Mouse (Mus musculus): ENCODE data around the gene Rfpl4b.
"Not testable (repeated sequence)": the region's sequence is repeated elsewhere in the genome, so short reads cannot be mapped to it uniquely, and the experiment has no call there.

Gene Rfpl4b

GRCm38 (mm10) chr10:38821679-38822078, at the start of gene Rfpl4b:
Gene Rfpl4b (minus strand): TSS chr10:38821779.
- DNase-seq (ENCODE audit: low spot score in 2 of 2), result no peak

DNA sequence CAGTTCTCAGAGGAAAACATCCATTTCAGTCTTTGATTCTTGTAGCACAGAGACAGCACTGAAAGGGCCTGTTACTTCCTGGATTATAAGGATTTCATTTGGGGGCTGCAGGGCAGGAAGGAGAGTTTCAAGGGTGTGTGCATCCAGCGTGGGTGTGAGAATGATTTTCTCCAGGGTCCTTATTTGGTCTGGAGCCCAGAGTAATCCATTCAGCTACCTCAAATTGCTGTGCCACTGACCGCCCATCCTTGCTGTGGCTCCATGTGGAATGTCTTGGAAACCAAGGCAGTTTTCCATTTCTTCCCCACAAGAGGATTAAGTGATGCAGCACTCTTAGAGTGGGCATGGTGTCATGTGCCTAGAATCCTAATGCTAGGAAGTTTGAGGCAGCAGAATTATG, 33.6 kb upstream of the Rfpl4b start:
- no peak for DNase-seq (ENCODE audit: low spot score in 2 of 2)

DNA sequence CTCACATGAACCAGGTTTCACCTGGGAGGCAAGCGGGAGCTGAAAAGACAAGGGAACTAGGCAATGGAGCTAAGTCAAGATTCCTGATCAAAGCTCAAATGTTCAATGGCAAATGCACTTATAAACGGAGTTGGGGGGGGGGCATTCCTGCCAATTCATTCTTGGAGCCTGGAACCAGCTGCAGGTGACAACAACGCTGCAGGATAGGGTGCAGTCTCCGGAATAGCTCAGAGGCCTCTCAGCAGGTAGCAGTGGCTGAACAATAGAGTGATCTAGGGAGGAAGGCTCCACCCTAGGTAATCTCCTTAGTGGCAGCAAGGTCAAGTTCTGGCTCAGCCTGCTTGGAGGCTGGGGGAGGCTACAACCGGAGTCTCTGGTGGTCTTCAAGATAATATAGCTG, 28.4 kb upstream of the Rfpl4b start:
- DNase-seq (ENCODE audit: low spot score in 2 of 2), result not testable (repeated sequence)

- DNase-seq (ENCODE audit: low spot score in 2 of 2), result peak; percentile 3 to 16
Measured at GRCm38 (mm10) chr10:38848884-38849499, 27.4 kb upstream of the Rfpl4b start.

DNA sequence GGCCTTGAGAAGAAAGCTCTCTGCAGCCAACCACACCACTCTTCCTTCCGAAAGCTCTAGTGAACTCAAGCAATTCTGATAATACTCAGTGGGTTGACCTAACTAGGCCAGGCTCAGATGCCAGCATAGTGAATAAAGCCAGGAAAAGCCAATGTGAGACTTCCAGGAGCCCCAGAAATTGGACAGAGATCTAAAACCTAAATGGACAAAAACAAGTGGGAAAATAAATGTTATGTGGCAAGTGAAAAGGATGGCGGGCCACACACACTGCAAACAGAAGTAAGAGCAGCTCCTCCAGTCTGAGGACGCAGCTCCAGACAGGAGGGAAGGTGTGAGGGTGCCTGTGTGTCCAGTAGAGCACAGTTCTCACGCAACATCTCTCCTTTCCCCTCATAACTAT, 26.7 kb upstream of the Rfpl4b start:
- DNase-seq (ENCODE audit: low spot score in 2 of 2), result no peak

GRCm38 (mm10) chr10:38823741-38824140, 2.2 kb upstream of the Rfpl4b start:
- DNase-seq (ENCODE audit: low spot score in 2 of 2), result no peak

- DNase-seq (ENCODE audit: low spot score in 2 of 2), result no peak
Measured at GRCm38 (mm10) chr10:38806056-38806455, 15.5 kb downstream of the Rfpl4b start.

DNA sequence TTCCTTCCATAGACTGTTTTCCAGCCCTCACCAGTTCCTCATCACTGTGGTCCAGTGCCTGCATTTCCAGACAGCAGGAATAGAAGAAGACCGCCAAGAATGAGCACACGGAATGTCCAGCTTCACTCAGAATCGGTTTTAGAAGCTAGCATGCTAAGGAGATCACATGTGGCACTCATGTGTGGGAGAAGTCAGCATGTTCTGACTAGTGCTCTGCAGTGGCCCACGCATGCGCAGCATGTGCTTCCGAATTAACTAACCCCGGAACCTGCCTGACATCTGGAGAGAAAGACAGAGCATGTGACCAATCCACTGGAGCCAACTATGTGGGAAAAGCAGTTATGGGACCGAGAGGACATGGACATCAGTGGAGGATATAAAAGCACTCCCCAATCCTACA, 17.5 kb downstream of the Rfpl4b start:
- DNase-seq (ENCODE audit: low spot score in 2 of 2), result no peak

- DNase-seq (ENCODE audit: low spot score in 2 of 2), result no peak
Measured at GRCm38 (mm10) chr10:38803304-38803703, 18.3 kb downstream of the Rfpl4b start.

DNA sequence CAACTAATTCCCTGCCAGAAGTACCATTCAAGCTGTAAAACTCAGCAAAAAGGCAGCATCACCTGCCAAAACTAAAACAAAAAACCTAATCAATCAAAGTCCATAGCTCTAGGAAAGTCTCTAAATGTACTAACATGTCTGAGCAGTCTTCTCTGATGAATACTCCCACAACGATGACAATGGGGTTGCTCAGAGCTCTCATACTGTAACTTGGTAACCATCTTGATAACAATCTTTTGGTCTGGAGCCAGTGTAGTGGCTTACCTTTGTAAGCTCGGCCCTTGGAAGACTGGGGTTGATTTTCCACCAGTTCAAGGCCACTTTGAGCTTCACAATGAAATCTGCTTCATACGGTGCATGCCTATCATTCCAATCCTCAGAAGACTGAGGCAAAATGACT, 33.0 kb downstream of the Rfpl4b start:
- no peak for DNase-seq (ENCODE audit: low spot score in 2 of 2)
